Mouse (Mus musculus) effector memory CD4-positive, alpha-beta T cell, adult 5 months (primary cell): Measurements from ENCODE around the gene Ift20. TPM values are rescaled to one million over a fixed set of nuclear protein-coding genes. Genes with fewer than 3 reads are reported as not detected.

Experiments used
- polyA plus RNA-seq: library from polyadenylated mRNA; unstranded; fragments of 100-300 nt; shearing (Covaris generic); gene quantifications from one replicate; pipeline ENCODE4 v1.2.1, GENCODE M21; 2017

Gene Ift20
- 50.3 TPM for polyA plus RNA-seq

DNA sequence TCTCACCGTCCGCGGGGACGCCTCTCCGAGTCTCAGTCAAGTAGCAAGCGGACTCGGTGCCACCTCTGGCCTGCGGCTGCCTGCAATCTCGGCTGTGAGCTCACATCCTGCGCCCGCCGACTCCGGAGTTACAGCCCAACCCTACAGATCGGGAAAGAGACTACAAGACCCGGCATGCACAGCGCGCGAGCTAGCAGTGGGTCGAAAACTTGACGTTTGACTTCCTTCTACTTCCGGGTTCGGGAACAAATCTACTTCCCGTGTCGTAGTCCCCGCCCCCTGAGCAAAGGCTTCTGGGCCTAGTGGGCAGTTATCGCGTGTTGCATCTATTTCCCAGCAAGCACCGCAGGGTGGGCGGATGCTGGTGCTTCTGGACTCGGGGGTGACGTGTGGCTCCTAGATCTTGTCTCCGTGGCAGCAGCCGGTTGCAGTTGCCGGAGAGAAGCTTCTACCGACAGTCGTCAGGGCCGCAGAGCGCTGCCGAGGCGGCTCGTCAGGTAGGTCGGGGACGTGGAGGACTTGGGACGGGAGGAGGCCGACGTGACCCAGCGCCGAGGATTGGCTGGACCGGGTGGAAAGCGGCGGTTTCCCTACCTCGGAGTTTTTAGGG is at the start of gene Ift20, which contains the start of gene Tnfaip1:
Gene Ift20, plus strand, starts transcription at position 282 of the 610 bp plus-strand sequence.
Gene Tnfaip1, minus strand, starts transcription at position 253 of the 610 bp plus-strand sequence.

DNA sequence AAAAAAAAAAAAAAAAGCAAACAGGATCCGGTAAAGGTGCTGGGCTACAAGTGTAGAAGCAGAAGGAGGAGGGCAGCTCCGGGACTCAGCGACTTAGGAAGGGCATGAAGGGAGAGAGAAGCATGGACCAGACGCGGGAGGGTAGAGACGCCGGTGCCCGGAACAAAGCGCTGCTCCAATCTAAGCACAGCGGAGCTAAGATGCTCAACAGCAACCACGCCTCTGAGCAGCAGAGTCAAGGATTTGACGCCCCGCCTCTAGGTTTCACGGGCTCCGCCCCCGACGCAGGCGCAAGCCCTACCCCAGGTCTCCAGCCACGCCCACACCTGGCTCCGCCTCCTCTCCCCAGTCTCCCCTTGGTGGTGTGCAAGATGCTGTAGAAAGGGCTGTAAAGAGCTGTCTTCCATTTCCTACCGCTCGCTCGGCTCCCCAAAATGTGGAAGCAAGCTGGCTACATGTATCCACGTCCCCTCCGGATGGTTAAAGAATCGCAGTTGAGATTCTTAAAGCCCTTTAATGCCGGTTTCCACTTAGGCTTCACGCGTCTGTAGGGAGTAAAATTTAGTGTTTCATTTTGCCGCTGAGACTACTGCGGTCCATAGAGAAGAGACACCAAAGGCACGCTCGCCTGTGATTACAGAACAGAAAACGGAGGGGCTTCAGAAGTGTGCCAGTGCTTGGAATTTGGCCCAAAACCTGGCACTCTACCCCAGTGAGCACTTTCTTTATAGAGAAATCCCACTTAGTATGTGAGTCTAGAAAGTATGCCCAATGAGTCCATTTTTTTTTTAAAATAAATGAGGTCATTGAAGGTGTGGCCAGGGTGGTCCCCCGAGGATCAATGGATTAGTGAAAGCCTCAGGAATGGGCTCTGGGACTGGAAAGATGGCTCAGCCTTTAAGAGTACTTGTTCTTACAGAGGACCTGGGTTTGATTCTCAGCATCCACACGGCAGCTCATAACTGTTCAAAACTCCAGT is 38.3 kb upstream of the Ift20 start, which contains the start of gene Sarm1:
Gene Sarm1, minus strand, starts transcription at position 211 of the 979 bp plus-strand sequence.

DNA sequence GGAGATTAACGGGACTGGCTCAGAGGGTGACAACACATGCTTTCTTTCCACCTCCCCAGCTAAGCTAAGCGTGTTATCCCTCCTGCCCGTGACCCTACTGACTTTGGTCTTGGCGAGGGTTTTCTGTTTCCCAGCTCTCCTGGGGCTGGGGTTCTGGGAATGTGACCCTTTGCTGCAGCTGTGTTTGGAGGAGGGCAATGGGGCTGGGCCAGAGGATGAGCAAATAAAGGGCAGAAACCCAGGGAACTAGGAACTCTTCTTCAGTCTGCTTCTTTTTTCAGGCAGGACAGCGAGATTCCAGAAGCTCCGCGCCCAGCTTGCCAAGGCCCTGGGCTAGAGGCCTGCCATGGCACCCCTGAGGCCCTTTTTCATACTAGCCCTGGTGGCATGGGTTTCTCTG is 37.2 kb upstream of the Ift20 start, which contains the start of gene Vtn:
Gene Vtn, plus strand, starts transcription at position 88 of the 400 bp plus-strand sequence.

DNA sequence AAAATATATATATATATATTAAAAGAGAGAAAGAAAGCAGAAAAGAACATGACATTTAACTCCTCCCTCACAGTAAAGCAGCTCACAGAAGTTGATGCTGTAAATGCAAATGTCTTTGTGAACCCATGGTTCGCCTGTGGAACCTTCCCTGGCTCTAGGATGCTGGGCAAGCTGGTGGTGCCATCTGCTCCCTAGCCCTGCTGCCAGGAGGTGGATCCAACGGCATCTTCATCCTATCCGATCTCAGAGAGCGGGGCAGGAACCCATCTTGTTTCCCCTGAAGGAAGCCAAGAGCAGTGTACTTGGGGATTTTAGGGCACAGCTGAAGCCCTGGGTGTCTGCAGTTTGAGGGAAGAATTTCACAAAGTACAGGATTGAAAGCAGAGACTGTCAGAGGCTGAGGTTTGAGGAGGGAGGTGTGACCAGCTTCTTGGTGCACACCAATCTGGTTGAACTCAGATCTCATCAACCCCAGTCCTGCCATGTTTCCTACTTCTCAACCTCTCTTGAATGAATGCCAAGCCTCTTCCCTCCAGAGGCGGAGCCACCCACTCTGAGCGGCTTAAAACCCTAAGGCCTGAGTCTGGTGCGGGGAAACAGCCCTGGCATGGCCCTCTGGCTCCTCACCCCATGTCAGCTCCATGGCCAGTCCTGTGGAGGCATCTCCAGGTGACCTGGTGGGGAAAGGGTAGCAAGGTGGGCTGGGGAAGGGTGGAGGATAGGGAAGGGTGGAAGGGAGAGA is 33.1 kb upstream of the Ift20 start, which contains the start of gene Sebox:
Gene Sebox, plus strand, starts transcription at position 539 of the 742 bp plus-strand sequence.

GRCm38 (mm10) chr11:78512025-78512957 is 23.9 kb upstream of the Ift20 start, which contains the start of the genes Tmem199 and Poldip2:
Tmem199 (minus strand) TSS chr11:78512172.
Poldip2 (plus strand) TSS chr11:78512193.

GRCm38 (mm10) chr11:78550168-78551058 is 14.3 kb downstream of the Ift20 start, which contains the start of gene Tmem97:
Tmem97 (minus strand) TSS chr11:78550777.

Other genes with a start within 250 kb of the Ift20 start
- not detected for gene BC030499, start 245.5 kb upstream of the Ift20 start, polyA plus RNA-seq
- gene Spag5, start 234.8 kb upstream of the Ift20 start, polyA plus RNA-seq: 1.2 TPM
- 3.8 TPM for gene Aldoc, start 213.4 kb upstream of the Ift20 start, polyA plus RNA-seq
- 65.6 TPM for gene Pigs, start 207.9 kb upstream of the Ift20 start, polyA plus RNA-seq
- 30.0 TPM for gene Unc119, start 192.9 kb upstream of the Ift20 start, polyA plus RNA-seq
- not detected for gene Foxn1, start 149.8 kb upstream of the Ift20 start, polyA plus RNA-seq
- not detected for gene Slc13a2, start 114.1 kb upstream of the Ift20 start, polyA plus RNA-seq
- 1.0 TPM for gene Slc46a1, start 70.7 kb upstream of the Ift20 start, polyA plus RNA-seq
- gene Sarm1, start 38.6 kb upstream of the Ift20 start, polyA plus RNA-seq: 1.8 TPM
- gene Vtn, start 37.3 kb upstream of the Ift20 start, polyA plus RNA-seq: not detected
- not detected for gene Sebox, start 32.9 kb upstream of the Ift20 start, polyA plus RNA-seq
- gene Tmem199, start 24.2 kb upstream of the Ift20 start, polyA plus RNA-seq: 16.0 TPM
- 31.8 TPM for gene Poldip2, start 24.2 kb upstream of the Ift20 start, polyA plus RNA-seq
- 11.7 TPM for gene Tnfaip1, start within 50 bp of the Ift20 start, polyA plus RNA-seq
- 17.7 TPM for gene Tmem97, start 14.4 kb downstream of the Ift20 start, polyA plus RNA-seq
- 10.0 TPM for gene Nlk, start 161.0 kb downstream of the Ift20 start, polyA plus RNA-seq
- 17.2 TPM for gene Ccnq, start 215.4 kb downstream of the Ift20 start, polyA plus RNA-seq